Mouse (Mus musculus) layer of hippocampus, adult 9-10 months (tissue): Measurements from ENCODE around the gene Wnt9b.
"Not testable (repeated sequence)": the region's sequence is repeated elsewhere in the genome, so short reads cannot be mapped to it uniquely, and the experiment has no call there.

Source experiments
- DNase-seq: peaks from one replicate; pipeline ENCODE4 v3.0.0; 2022; ENCODE audit warnings: low spot score

Wnt9b gene

DNA sequence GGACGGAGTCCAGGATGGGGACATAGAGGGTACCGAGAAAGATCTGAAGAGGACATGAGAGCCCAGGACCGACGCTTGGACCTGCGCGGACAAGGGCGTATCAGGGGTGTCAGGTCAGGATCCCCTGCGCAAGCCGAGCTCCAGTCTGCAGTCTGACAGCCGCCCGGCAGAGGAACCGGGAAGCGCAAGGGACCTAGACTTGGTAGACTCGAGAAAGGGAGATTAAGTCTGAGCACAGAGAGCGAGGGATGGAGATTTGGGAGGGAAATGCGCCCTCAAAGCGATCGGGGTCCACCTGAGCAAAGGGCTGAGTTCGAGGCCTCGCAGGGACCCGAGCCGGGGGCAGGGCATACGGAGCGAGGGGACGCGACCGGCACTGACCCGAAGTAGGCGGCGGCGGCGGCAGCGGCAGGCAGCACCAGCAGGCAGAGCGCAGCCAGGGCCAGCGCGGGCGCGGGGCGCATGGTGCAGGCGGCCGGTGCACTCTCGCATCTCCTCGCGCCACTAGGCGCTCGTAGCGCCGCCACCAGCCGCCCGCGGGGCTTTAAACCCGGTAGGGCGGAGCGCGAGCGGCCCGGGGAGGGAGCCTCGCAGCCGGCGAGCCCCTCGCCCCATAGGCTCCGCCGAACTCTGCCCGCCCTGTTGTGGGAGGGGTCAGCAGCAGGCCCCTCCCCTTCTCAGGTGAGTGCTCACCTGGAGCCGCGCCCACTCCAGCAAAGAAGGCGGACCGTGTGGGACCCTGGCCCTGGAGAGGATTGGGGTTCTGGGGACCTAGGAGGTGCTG, at the start of gene Wnt9b:
Gene Wnt9b (minus strand): TSS at position 516 of the 784 bp plus-strand sequence.
- no peak for DNase-seq

DNA sequence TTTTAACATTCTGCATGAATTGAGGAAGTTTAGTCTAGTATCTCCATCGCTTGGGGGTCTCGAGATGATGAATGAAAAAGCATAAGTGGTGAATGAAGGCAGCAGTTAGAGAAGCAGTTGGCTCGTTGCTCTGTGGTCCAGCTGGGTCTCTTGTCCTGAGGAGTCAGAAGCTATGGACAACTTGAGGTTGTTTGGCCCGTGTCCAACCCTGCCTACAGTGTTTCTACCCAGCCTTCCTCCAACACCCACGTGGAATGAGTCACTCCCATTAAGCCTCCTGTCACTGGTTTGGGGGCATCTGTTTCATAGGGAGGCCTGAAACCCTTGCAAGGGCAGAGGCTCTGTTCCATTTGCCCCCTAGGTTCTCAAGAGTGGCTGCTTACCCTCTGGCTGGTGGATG, 40.3 kb upstream of the Wnt9b start:
- no peak for DNase-seq

DNA sequence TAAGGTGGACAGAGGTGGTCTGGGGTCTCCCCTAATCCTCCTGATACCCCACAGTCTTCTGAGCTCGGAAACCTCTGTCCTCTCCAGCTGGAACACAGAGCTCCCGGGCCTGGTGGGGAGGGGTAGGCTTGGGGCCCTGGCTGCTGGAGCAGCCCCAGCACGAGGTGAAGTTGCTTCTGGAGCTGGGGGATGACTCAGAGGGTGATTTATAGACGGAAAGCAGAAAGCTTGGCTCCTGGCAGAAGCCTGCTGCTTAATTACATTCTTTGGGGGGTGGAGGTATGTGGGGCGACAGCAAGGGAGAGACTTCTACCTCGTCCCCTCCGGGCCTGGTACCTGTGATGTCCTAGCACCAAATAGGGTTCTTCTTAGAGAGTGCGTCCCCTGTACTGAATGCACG, 30.5 kb upstream of the Wnt9b start:
- DNase-seq = no peak

DNA sequence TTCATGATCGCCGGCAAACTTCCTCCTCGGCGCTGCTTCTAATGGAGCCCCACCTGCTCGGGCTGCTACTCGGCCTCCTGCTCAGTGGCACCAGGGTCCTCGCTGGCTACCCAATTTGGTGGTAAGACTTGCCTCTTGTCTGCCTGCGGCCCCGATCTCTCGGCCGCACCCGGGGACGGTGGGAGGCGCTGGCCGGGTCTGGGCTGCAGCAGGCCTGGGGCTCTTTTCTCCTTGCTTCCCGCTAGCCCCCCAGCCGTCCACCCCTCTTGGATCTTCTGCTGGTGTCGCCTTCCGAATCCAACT, 24.6 kb upstream of the Wnt9b start:
- no peak for DNase-seq

- no peak for DNase-seq
Observed at GRCm38 (mm10) chr11:103773387-103774227, 24.0 kb upstream of the Wnt9b start, which contains the start of gene Wnt3. Gene Wnt3 (plus strand): TSS chr11:103774150.

DNA sequence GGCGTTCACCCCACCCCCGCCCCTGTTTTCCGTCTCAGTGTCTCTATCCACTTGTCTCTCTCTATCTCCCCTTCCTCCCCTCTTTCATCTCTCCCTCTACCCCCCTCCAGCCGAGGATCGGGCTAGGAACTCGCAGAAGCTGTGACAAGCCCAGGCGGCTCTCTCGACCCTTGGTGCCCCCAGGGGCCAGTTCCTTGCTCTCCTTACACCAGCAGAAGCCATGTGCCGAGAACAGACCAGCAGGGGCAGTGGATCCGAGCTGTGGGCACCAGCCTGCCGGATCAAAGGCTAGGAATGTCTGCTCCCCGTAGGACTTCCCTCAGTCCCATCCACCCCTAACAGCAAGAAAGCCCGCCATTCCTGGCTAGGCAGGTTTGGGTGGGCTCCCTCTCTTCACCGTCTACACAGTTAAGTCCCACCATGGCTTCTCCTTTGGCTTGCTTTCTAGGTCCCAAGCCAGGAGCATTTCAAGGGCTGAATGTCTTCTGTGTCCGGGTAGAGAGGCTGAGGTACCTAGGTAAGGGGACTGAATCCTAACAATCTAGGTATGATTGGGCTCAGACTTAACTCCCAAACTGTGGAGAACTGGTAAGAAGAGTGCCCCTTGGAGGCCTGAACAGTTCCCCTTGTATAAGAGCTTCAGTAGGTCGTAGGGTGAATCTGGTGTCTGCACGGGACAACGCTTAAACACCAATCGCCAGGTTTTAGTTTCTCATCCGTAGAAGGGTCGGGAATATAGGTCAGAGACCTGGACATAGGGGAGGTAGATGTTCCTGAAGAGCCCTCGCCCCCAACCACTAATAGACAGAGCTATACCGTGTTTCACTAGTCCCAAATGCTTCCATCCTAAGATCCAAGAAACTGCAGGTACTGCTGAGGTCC, 23.1 kb upstream of the Wnt9b start:
- no peak for DNase-seq

DNA sequence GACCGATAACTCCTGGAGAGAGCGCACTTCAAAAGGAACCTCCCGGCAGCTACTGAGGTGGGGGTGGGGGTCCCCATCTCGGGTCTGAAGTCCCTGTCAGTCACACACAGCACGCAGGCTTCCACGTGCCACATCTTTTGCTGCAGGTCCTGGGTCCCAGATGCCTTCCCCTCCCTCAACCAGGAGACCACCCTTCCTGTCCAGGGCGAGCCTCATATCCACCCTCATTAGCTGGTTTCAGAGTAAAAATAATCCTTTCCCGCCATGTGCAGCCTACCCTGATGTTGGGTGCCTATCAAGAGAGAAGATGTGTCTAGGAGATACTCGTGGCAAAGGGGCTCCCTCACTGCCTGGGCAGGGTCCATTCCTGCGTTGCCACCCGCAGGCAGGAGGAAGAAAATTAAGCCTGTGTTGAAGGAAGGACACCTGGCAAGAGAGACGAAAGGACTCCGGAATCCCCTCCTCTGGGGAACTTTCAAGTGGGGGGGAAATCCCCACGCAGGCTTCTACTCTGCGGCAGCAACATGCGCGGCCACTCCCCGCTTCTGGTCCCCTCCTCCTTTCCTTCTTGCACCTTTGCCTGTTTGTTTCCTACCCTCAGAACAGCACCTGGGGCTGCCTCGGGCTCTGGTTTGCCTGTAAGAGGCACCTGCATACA, 21.7 kb upstream of the Wnt9b start:
- no peak for DNase-seq

DNA sequence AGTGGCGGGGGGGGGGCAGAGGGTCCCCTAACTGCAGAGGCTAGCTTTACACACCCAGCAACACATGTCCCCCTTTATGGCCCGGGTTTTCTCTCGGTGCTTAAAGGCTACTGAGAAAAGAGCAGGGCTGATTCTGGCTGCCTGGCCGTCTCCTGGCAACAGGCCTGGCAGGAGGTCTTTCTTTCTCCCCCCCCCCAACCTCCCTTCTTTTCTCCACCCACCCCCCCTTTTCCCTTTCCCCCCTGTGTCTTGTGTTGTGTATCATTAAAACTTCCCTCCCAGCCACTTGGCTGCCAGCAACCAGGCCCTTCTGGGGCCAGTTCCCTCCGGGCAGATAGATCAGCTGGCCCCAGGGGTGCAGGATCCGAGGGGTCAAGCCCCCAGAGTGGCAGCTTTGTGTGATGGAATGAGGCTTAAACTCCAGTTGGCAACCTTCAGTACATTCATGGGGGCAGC, 16.0 kb upstream of the Wnt9b start:
- no peak for DNase-seq

DNA sequence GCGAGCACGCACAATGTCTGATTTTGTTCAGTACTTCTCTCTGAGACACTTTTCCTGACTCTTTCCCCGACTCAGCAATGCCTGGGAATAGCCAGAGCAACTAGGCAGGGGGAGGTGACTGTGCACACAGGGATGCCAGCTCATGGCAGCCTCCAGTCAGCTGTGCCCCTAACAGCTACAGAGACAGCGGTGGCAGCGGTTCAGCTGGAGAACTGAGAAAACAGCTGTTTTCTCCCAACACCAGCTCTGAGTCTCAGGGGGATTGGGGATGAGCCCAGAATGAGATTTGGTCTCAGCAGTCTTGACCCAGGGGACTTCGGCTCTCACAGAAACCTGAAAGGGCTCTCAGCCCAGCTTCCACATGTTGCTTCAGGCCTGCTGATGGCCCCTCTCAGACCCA, 15.0 kb upstream of the Wnt9b start:
- DNase-seq = no peak

DNA sequence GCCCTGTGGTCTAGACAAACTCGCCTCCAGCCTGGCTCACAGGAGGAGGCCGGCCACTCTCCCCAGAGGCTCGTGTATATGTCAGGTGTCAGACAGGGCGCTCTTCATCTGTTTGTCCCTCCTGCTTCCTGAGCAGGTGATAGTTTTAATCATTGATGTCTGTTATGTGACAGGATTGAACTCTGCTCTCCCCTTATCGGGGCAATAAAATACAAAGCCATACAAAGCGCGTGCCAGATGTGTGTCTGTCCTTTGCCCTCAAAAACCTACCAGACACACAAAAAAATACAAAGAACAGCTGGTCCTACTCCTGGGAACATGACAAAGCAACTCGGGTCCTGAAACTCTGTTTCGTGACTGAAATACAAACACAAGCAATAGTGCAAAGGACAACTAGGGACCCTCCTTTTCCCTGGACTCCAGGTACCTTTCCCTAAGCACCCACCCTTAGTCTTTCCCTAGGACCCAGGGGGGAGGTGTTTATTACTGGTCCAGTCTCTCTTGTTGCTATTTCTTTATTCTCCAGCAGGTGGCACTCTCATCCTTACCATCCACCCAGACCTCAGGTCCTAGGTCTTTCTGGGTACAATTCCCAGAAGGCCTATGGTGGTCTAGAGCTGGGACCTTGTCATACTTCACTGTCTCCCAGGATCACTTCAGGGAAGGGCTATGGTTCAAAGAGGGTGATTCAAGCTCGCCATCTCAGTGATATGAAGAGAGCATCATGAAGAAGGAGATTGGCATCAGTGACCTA, 14.0 kb upstream of the Wnt9b start:
- DNase-seq = peak; percentile 45

DNA sequence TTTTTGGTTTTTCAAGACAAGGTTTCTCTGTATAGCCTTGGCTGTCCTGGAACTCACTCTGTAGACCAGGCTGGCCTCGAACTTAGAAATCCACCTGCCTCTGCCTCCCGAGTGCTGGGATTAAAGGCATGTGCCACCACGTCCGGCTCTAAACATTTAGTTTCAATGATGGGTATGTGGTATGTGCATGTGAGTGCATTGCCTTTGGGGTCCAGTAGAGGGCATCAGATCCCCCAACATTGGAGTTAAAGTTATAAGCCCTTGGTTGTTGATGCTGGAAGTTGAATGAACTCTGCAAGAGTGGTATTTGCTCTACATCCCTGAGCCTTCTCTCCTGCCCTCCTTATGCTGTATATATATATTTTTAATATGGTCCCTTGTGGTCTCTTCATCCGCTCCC, 11.3 kb upstream of the Wnt9b start:
- not testable (repeated sequence) for DNase-seq

DNA sequence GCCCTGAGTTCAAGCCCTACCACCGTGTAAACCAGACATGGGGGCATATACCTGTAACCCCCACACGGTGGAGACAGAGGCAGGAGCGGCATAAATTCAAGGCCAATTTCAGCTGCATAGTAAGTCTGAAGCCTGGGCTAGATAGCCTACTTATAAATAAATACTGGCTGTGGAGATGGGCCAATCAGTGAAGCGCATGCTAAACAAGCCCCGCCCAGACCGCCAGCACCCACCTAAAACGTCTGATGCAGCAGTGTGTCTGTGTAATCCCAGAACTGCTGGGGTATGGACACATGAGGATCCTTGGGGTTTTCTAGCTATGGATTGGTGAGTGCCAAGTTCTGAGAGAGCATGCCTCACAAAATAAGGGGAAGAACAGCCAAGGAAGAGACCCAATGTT, 10.5 kb upstream of the Wnt9b start:
- DNase-seq = no peak

DNA sequence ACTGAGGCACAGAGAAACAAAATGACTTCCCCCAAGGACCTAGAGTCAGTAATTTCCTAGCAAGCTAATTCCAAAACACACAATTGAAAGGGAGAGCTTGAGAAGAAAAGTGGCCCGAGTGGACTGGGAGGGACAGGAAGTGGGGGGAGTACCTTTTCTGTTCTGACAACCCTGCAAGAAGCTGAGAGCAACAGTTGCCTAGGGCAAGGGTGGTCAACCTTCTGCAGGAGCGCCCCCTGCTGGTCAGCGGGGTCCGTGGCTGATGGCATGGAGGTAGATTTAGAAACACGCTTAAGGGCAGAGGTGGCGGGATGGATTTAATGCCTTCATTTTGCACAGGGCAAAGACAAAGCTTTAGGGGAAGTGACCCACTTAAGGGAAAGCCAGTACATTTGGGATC, 9.1 kb upstream of the Wnt9b start:
- DNase-seq = peak; percentile 38

- DNase-seq = no peak
Observed at GRCm38 (mm10) chr11:103758054-103758453, 8.4 kb upstream of the Wnt9b start.

DNA sequence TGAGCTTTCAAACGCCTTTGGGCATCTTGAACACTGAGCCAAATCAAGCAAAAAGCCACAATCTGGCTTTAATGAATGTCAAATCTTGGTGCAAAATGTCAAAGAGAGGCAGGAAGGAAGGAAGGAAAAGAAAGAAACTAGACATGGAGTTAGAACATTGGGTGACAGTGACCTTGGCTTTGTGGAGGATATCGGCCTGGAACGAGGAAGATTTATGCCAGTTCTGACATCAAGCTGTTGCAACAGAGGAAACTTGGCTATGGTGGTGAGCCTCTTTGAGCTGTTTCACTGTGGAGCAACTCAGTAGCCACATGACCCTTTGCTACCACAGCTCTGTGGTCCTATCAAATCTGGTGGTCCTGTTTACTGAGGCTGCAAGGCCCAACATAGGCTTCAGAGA, 991 bp upstream of the Wnt9b start:
- no peak for DNase-seq

DNA sequence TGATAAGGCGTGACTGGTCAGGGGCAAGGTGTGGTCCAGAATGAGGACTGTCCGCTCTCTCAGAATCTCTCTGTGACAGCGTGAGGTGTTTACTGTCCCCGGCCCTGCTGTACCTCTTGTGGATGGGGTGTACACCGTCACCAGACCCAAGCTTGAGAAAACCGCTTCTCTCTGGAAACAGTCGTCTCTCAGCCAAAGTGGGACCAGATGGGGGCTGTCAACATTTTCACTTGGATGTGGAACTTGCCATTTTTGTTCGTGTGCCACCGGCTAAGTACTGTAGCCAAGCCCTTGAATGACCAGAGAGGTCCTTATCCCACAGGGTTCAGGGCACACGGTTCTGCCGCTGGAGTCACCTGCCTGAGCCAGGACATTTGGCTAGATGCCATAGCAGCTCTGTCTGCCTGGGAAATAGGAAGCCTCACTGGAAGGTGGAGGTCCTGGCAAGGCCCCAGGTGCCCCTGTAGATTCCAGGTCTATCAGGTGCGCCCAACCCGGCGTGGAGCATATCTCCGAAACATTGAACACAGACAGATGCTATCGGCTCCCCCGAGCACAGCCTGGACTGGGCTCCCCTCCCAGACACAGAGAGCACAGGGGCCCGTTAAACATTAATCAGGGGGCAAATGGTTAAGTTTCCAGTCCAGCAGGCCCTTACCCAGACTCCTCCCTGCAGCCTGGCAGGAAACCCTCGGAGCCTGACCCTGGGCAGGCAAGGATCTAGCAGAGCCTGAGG, 14.4 kb downstream of the Wnt9b start:
- DNase-seq = no peak

DNA sequence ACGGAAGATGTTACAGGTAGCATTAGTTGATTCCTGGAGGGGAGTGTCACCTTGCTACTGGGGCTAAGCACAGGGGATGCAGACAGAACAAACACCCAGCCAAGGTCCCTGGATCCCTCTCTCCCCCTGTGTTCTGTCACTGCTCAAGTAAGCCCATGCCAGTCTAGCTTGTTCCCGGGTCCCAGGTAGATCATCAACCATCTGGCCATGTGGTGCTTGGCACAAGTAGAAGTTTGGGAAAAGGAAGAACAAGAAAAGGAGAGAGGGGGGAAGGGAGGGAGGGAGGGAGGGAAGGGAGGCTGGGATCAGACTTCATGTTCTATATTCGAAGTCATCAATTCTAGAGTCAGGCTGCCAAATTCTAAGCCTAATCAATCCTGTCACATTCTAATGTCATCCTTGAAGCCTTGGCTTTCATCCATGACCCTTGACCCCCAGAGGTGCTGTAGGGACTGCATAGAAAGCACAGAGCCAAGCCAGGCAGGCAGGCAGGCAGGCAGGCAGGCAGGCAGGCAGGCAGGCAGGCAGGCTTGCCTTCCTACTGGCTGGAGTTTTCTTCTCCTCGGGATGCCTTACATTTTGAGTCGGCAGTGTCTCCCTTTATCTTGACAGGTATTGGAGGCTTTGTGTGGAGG, 15.1 kb downstream of the Wnt9b start:
- DNase-seq = no peak

DNA sequence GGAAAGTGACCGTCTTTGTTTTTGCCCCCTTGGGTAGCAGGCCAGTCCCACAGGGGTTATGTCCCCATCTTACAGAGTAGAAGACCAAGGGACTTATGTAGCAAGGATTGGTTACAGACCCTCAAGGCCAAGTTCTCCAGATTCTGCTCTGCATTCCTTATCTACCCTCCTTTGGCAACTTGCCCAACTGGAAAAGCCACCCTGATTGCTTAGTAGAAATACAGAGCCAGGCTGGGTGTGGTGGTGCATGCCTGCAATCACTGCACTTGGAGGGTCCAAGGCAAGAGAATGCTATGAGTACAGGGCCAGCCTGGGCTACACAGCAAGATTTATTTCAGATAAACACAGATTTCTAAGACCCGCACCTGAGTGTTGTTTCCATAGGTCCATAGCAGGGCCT, 15.7 kb downstream of the Wnt9b start:
- no peak for DNase-seq

GRCm38 (mm10) chr11:103733069-103733468, 16.6 kb downstream of the Wnt9b start:
- DNase-seq = no peak

- DNase-seq = no peak
Observed at GRCm38 (mm10) chr11:103732306-103732705, 17.3 kb downstream of the Wnt9b start.
